Mouse (Mus musculus) G1E (cell line): ENCODE results near the gene Anxa10.

Experiments
- CTCF ChIP-seq: IDR thresholded peaks from 2 replicates; pipeline ENCODE4 v1.5.1; 2012; ENCODE audit warnings: low read depth, low read length, inconsistent platforms, mixed read lengths
- POLR2AphosphoS5 ChIP-seq: IDR thresholded peaks from 2 replicates; pipeline ENCODE4 v1.6.1; 2012; ENCODE audit warnings: low read depth, low read length, inconsistent platforms; ENCODE audit not compliant: insufficient replicate concordance
- TAL1 ChIP-seq: conservative IDR thresholded peaks from 2 replicates; pipeline ENCODE4 v1.6.1; 2012; ENCODE audit warnings: low read depth, low read length, inconsistent platforms, mixed read lengths

- TF ChIP-seq CTCF: no peak
- no peak for TF ChIP-seq TAL1
- TF ChIP-seq POLR2AphosphoS5: no peak
Measured at GRCm38 (mm10) chr8:62046809-62047208, 76.1 kb downstream of the Anxa10 start.
